Mouse (Mus musculus) cerebellum, adult 9-10 months (tissue): ENCODE measurements around the gene Dleu7.

Experiments
- DNase-seq: peaks from one replicate; pipeline ENCODE4 v3.0.0; 2022

Dleu7 gene

GRCm38 (mm10) chr14:62292488-62293339, at the start of gene Dleu7, which contains the start of gene Rnaseh2b:
Gene Dleu7 (minus strand): TSS chr14:62293047.
Gene Rnaseh2b (plus strand): TSS chr14:62292589.
- peak; percentile 2 for DNase-seq

DNA sequence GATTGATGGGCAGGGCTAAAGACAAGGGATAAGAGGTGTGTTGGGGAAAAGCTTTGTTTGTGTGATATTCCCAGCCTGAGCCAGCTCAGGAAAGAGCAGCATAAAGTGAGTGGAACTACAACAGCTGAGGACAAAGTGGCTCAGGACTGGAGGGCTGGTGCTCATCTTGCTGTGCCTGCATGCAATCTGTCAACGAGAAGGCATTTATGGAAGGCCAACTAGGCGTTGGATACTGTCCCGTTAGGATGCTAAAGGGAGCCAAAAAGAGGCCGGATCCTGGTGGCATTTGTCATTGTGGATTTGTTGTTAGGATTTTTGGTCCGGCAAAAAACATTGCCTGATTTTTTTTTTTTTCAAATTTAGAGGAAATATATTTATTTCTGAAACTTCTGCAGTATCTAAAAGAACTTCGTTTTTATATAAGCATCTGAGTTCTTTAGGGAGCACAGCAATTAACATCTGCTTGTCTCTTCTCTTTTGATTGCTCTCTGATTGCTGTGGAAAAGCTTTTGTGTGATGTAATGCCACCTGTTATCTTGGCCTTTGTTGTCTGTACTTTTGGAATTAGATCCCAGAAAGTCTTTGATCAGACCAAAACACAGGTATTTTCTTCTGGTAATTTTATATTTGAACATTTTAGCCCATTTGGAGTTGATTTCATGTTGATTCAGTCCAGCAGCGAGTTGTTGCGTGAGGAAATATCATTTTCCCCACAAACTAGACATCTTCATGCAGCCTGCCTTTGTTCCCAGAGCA, 49.2 kb upstream of the Dleu7 start:
- DNase-seq = peak; percentile 70

DNA sequence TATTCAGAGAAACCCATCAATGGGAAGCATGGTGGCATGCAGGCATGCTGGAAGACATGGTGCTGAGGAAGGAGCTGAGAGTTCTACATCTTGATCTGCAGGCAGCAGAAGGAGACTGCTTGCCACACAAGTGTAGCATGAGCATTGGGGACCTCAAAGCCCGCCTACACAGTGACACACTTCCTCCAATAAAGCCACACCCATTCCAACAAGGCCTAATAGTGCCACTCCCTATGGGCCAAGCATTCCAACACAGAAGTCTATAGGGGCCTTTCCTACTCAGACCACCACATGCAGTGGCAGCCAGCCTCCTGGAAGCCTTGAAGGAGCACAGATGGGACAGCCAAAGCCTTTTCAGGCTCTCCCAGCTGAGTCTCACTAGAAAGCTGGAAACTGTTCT, 46.3 kb upstream of the Dleu7 start:
- DNase-seq = no peak

DNA sequence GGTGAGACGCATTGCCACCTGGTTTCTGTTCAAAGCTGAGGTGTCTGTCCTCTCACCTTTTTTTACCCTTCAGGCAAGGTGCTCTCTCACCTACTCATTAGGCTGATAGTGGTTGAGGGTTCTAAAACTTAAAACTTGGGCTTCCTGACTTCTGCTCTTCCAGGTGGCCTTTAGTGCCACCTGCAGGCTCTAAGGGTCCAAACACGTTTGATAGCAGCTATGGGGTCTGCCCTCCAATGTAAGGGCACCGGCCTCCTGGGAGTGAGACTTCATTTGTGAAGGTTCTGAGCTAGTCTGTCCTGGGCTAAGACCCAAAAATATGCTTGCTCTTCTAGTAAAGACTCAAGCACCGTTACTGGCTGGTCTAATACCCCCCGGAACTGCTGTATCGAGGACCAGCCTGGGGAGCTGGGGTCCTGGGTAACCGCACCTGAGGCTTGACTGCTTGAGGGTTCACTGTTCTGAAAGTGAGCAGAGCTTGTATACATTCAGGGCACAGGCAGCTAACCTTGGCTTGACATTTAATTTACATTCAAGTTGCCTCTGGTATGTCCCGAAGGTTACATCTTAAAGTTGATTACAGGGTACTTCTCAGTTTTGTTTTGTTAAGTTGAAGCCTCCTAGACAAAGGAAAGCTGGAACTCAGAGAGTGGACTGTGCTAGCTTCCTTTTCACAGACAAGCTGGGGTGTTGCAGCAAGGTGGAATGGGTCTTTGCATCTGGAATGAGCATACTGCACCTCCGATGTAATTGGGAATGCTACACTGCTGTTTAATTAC, 41.3 kb upstream of the Dleu7 start:
- DNase-seq = no peak

- DNase-seq = peak; percentile 87
These were observed 39.2 kb upstream of the Dleu7 start for GRCm38 (mm10) chr14:62331866-62332619.

- DNase-seq = no peak
These were observed 38.6 kb upstream of the Dleu7 start for GRCm38 (mm10) chr14:62331457-62331856.

GRCm38 (mm10) chr14:62329631-62330030, 36.8 kb upstream of the Dleu7 start:
- DNase-seq = no peak

DNA sequence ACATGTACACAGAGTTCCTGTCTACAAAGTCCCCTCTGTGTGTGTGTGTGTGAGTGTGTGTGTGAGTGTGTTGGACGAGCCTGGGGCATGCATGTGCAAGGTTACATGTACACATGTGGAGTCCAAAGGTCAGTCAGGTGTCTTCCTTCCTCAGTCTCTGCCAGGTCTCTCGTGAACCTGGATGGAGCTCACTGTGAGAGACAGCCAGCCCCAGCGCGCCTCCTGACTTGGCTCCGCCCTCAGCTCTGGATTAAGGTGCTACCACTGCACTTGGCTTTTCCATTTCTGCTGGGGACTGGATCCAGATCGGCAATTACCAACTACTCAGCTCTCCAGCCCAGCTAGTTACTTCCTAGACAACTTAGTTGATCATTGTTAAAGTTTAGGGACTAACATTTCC, 35.8 kb upstream of the Dleu7 start:
- DNase-seq = no peak

- no peak for DNase-seq
These were observed 34.3 kb upstream of the Dleu7 start for GRCm38 (mm10) chr14:62327171-62327570.

DNA sequence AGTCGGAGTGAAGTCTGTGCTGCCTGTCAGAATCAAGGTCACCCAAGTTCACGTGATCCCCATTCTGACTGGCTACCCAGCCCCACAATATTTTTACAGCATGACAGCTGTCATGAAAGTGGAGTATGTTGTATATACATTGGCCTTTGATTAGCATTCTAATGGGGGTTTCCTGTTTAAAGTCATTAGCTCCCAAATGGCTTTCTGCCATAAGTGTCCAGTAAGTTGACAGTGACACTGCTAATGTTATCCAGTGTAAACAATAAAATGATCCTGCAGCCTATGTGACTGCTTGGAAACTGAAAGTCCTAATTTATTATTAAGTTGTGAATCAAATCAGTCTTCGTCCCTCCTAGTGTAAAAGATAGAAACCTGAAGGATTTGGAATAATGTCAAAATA, 33.2 kb upstream of the Dleu7 start:
- DNase-seq = no peak

- DNase-seq = no peak
These were observed 32.1 kb upstream of the Dleu7 start for GRCm38 (mm10) chr14:62324943-62325342.

GRCm38 (mm10) chr14:62323457-62323856, 30.6 kb upstream of the Dleu7 start:
- DNase-seq = no peak

DNA sequence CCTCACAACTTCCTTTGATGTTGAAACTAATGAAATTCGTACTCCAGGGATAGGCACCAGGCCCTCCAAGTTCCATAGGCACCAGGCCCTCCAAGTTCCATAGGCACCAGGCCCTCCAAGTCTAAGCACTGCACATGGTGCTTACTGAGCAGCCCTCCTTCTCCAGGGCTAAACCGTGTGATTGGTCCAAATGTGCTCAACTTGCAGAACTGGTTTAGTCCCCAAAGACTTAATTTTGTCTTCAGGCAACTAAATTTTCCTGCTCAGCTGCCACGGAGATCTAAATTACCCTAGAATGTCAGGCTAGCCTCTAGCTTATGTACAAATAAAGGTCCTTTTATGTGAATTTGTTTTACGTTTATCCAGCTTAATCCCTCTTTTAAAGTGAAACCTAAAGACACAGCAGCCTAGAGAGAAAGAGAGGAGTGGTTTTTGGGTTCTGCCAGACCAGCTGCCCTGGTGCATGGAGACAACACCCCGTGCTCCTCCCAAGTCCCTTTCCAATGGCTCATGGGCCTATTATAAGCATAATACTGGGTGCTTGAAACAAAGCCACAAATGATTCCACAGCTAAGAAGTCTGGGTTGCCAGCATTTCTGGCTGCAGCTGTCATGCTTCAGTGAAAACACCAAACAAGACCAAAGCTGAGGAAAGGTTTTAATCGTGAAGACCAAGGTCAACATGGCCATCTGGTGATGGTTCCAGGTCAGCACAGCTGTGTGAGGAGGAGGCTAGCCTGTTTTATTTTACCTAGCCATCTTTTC, 29.9 kb upstream of the Dleu7 start:
- DNase-seq = no peak

- DNase-seq = no peak
These were observed 18.8 kb upstream of the Dleu7 start for GRCm38 (mm10) chr14:62311672-62312071.

- DNase-seq = no peak
These were observed 16.2 kb upstream of the Dleu7 start for GRCm38 (mm10) chr14:62309026-62309425.

DNA sequence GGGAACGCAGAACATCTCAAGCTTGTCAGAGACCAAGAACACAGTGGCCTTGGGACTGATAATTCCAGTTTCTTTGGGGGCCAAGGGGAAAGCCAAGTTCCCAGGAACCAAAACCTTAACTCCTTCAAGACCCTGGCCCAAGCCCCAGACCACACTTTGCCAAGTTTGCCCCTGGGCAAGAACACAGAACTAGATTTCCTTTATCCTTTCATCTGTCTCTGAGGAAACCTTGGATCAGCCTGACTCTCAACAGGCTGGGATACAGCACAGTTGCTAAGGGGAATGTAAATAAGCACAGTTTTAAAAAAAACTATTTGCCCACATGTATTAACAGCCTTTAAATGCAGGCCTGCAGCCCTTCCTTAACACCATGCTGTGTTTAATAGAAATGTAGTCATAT, 14.7 kb upstream of the Dleu7 start:
- no peak for DNase-seq

DNA sequence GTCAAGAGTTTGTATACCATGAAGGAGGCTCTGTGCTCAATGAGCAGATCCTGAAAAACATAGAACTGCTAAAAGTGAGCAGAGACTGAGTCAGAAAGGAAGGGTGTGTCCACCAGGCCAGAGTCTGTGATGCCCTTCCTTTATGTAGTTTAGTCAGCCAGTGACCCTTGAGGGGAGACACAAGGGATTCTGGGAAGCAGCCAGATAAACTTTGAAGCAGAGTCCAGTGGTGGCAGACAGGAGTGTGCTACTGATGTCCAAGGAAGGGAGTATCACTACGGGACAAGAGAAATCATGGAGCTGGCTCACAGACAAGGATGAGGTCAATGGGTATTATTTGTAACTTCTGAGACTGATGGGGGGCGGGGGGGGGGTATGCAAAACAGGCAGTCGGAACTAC, 7.2 kb upstream of the Dleu7 start:
- DNase-seq = no peak

GRCm38 (mm10) chr14:62298808-62299207, 6.0 kb upstream of the Dleu7 start:
- no peak for DNase-seq

- DNase-seq = no peak
These were observed 720 bp downstream of the Dleu7 start for GRCm38 (mm10) chr14:62292166-62292487.

DNA sequence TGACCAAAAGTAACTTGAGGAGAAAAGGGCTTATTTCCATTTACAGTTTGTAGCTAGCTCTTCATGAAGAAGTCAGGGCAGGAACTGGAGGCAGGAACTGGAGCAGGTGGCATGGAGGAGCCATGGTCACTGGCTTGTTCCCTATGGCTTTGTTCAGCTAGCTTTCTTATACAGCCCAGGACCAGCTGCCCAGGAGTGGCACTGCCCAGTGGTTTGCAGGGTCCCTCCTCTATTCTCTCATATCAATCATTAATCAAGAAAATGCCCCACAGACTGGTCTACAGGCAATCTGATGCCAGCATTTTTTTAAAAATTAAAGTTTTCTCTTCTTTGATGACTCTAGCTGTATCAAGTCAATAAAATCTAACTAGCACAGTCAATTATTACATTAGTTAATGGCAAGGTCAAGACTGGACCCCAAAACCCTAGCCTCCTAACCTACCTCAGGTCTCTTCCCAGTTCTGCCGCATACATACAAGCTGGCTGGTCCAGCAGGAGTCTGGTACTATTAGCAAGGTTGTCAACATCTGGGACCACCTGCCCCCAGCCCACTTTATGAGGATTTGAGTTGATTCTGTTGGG, 1.4 kb downstream of the Dleu7 start:
- no peak for DNase-seq

GRCm38 (mm10) chr14:62288731-62289130, 4.1 kb downstream of the Dleu7 start:
- DNase-seq = no peak

GRCm38 (mm10) chr14:62282974-62283373, 9.9 kb downstream of the Dleu7 start:
- no peak for DNase-seq
